Mouse (Mus musculus) CH12F3 (cell line): Measurements from ENCODE around the gene Rrm2.

ENCODE experiments used
- in situ Hi-C: fragments of 300-500 bp; cut with MboI; formaldehyde crosslinking; loops from 2 replicates; pipeline ENCODE4 v1.14.3; 2020; ENCODE audit warnings: low sequenced_read_pairs

Gene Rrm2

DNA sequence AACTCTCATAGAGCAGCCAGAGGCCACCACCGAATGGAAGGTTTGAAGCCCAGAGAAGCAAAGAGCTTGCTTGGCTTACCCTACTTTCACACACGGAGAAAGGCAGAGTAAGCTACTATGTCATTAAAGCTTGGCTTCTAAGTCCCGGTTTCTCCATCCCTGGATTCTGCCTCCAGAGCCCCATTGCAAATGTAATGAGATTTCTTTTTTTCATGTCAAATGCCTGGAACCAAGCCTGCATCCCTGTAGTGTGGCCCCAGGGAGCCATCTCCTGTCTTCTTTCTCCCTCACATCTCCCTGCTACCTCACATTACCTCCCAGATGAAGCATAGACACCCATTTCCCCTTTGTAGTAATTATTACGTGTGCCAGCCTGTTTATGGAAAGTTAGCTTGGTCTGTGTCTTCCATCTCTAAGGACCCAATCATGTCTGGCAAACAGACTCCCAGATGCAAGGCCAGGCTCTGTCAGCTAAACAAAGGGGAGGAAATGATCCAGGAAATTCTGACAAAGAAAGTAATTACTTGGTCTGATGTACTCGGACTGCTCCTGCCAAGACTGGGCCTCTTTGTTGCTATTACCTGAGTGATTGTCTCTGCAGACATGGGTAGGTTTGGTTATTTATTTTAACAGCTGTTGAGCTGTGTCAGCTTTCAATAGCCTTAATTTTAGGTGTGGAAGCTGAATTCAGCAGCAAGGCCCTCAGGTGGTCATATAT, 38.7 kb downstream of the Rrm2 start:
- in situ Hi-C loops: no loop called here

DNA sequence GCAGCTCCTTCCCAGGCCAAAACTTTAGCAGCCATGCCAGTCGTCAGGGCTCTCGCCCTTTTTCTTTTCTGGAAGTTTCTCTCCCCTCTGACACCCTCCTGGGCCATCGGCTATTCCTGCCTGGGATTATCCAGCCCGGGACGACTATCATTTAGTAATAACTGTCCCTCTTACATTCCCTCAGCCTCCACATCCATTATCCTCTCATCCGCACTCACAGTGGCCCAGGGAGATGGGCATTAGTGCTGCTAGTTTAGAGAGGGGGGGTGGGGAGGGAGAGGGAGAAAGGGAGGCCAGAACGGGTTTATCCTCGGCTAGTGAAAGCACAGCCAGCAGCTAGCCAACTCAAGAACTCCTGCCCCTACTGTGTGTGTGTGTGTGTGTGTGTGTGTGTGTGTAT, 39.3 kb downstream of the Rrm2 start:
- in situ Hi-C loops: no loop called here

DNA sequence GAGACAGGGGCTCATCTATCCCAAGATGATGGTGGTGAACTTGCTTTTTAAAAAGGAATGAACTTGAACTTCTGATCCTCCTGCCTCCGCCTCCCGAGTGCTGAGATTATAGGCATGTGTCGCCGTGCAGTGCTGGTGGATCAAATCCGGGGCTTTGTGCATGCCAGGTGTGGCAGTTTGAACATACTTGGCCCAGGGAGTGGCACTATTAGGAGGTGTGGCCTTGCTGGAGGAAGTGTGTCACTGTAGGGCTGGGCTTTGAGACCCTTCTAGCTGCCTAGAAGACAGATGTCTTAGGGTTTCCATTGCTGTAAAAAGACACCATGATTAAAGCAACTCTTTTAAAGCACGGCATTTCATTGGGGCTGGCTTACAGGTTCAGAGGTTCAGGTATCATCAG, 42.5 kb downstream of the Rrm2 start:
- in situ Hi-C loops: no loop called here

DNA sequence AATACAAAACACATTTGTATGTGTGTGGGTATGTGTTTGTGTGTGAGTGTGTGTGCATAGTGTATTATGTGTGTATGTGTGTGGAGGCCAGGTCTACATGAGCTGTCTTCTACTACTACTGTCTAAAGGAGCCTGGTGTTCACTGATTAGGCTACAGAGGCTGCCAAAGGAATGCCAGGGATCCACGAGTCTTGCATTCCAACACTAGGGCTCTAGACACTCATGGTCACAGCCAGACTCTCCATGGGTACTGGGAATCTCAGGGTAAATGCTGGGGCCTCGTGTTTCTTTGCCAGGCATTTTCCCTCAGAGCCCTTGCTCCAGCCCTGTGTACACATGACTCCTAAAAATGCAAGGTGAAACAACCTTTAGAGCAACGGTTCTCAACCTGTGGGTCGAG, 45.6 kb downstream of the Rrm2 start:
- in situ Hi-C loops: no loop called here

DNA sequence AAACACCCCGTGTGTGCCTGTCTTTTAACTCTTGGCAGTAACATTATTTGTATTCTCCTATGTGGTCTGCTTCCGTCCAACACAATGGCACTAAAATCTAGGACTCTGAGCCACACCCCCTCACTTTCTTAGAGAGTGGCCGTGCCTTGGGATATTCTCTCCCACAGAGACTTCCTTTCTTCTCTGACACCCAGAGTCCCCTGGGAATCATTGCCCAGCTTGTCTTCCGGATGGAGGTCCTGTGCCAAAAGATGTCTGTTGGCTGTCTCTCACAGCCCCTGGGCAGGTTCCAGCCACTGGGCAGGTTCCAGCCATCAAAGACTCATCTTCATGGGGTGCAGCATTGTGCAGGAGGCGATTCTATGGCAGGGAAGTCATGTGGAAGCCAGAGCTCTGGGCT, 46.7 kb downstream of the Rrm2 start:
- in situ Hi-C loops: no loop called here

DNA sequence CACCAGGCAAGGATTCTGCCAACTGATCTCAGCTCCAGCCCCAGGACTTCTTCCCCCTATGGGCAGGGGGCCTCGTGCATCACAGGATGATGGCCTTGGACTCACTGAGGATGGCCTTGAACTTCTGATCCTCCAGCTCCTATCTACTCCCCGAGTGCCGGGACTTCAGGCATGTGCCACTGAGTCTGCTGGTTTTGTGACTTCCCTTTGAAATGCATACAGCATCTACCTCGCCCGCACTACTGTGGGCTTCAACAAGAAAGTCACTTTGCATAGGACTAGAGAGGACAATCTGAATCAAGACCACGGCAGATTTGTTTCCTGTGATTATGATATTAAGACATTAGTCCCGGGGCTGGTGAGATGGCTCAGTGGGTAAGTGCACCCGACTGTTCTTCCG, 47.4 kb downstream of the Rrm2 start:
- in situ Hi-C loops: no loop called here

DNA sequence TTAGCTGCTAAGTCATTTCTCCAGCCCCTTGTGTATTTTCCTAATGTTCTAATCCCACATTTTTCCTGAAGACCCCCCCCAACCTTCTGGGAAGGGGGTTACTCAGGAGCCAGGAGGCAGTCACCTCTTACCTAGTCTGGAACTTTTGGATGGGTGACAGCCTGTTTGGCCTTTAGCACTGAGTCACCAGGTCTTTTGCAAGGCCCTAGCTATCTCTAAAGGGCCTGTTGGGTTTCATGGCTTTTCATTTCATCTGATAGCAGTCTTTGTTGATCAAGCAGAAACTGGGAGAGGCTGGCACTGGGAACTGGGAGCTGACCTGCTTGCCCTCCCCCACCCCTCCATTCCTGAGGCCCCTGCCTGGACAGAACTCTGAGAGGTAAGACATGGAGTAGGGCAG, 49.3 kb downstream of the Rrm2 start:
- in situ Hi-C loops: no loop called here

DNA sequence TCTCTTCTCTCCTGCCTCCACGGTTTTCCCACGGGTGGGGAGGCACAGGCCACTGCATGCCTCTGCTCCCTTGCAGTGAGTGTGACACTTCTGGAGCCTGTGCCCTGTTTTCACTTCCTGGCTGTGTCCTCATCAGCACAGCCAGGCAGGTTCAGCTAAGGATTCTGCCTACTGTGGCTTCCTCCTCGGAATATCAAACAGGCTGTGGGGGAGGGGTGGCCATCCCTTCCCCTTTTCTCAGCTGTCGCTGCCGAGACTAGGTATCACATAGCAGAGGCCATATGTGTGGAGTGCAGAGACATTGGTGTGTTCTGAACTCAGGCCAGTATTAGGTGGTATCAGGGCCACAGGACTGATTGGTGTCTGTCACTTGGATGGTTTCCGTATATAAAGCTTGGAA, 50.3 kb downstream of the Rrm2 start:
- in situ Hi-C loops: no loop called here

DNA sequence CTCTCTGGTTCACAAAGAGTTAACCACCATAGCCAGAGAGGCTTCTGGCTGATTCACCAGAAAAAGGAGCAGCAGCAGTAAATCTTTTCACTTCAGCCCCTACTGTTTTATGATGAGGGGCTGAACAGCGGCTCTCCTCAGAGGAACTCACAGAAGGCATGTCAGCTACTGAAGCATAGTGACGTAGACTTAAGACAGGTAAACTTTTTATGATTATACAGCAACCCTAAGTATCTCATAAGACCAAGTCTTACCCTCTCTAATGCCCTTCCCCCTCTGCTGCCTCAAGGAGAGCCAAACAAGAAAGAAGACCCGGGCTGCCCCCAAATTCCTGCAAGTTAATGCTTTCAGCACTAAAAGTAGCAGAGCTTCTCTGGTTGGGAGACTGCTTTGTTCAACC, 54.2 kb downstream of the Rrm2 start:
- in situ Hi-C loops: no loop called here
